Mouse (Mus musculus) C2C12 (cell line): ENCODE measurements around the gene Gm13090.

Source experiments
- CEBPB ChIP-seq: IDR thresholded peaks from one replicate; pipeline ENCODE4 v1.6.1; 2011; ENCODE audit warnings: low read depth, mild to moderate bottlenecking, control low read depth, moderate library complexity
- CTCF ChIP-seq: IDR thresholded peaks from one replicate; pipeline ENCODE4 v1.5.1; 2011; ENCODE audit not compliant: control insufficient read depth, insufficient read depth, insufficient read length
- FOSL1 ChIP-seq: IDR thresholded peaks from one replicate; pipeline ENCODE4 v1.8.0; 2011; ENCODE audit warnings: mild to moderate bottlenecking, low read length; ENCODE audit not compliant: poor library complexity, insufficient read depth, severe bottlenecking
- MAX ChIP-seq: IDR thresholded peaks from one replicate; pipeline ENCODE4 v1.6.1; 2011; ENCODE audit warnings: mild to moderate bottlenecking, control low read depth
- MYOD1 ChIP-seq: IDR thresholded peaks from one replicate; pipeline ENCODE4 v1.6.1; 2011; ENCODE audit warnings: low read depth; ENCODE audit not compliant: control insufficient read depth, insufficient read length
- MYOG ChIP-seq: IDR thresholded peaks from one replicate; pipeline ENCODE4 v1.6.1; 2011; ENCODE audit not compliant: control insufficient read depth, insufficient read length; ENCODE audit errors: extremely low read depth
- USF1 ChIP-seq: IDR thresholded peaks from one replicate; pipeline ENCODE4 v1.6.1; 2011; ENCODE audit warnings: low read depth, mild to moderate bottlenecking, control low read depth, moderate library complexity

- TF ChIP-seq MAX (peak; percentile 67), CTCF (no peak), CEBPB (no peak), MYOG (no peak), USF1 (no peak), FOSL1 (no peak), MYOD1 (no peak)
Observed at GRCm38 (mm10) chr4:151057347-151058321, 31.7 kb upstream of the Gm13090 start, which contains the start of gene Vamp3.
